Mouse (Mus musculus): ENCODE data around the gene Scarf1. TPM values are rescaled to one million over a fixed set of nuclear protein-coding genes. Genes with fewer than 3 reads are reported as not detected.

Scarf1 gene
- total and polyA plus RNA-seq, 3 experiments = 0.24 to 0.90 (median 0.76) TPM

- Histone ChIP-seq H3K79me2 (replicated peaks; ENCODE audit: control insufficient read depth, extremely low read depth, insufficient read depth, poor library complexity, severe bottlenecking) (no peaks in the 10 kb centered on the region), H3K27ac (ENCODE audit: insufficient read depth, low read depth) (no peak overlapping the region), H3K9me3 (replicated peaks; ENCODE audit: low read length) (no peaks in the 10 kb centered on the region), H3K4me3 (replicated peaks in 1 of 3; ENCODE audit: low read depth in 2 of 3, low read length in 2 of 3, poor library complexity in 1 of 3) (no peak overlapping the region), H3K4me1 (ENCODE audit: control insufficient read depth in 1 of 2, insufficient read depth in 2 of 2) (peaks cover 2 to 15% of the 10 kb centered on the region in 2 experiments; a peak in 2 of 4 replicates), H3K36me3 (replicated peaks in 1 of 2; ENCODE audit: control insufficient read depth in 1 of 2, insufficient read depth in 1 of 2, low read length in 1 of 2) (peaks cover 13 to 66% of the 10 kb centered on the region in 2 experiments), H3K27me3 (replicated peaks) (no peaks in the 10 kb centered on the region), H3K4me2 (ENCODE audit: insufficient read depth, low read depth, poor library complexity, severe bottlenecking) (no peak overlapping the region), H3K9ac (ENCODE audit: insufficient read depth, low read depth) (no peak overlapping the region)
- dilution Hi-C loops (cut with MboI; ENCODE audit: extremely low pct_ligation_motif_present, extremely low pct_unique_long_range_greater_than_20kb, low sequenced_read_pairs) (no loop called here), in situ Hi-C loops (cut with MboI; ENCODE audit: low pct_ligation_motif_present, low pct_unique_long_range_greater_than_20kb, low sequenced_read_pairs) (no loop called here)
- TF ChIP-seq USF2 (conservative IDR thresholded peaks at IDR 0.05; ENCODE audit: low read depth, low read length) (no peak), IRF4 (IDR thresholded peaks at IDR 0.05; ENCODE audit: low read depth, low read length) (no peak), ETS1 (conservative IDR thresholded peaks at IDR 0.05; ENCODE audit: low read depth, low read length) (no peak), RAD21 (IDR thresholded peaks at IDR 0.05; ENCODE audit: low read depth, low read length) (no peak), MEF2A (IDR thresholded peaks at IDR 0.05; ENCODE audit: borderline replicate concordance, low read depth, low read length) (no peak), TCF12 (IDR thresholded peaks at IDR 0.05; ENCODE audit: low read depth, low read length) (no peak)
- no peak for DNase-seq (ENCODE audit: extremely low read depth)
Measured at GRCm38 (mm10) chr11:75525531-75526125, 12.3 kb downstream of the Scarf1 start.

- DNase-seq (ENCODE audit: extremely low read depth) = no peak
- dilution Hi-C loops (cut with MboI; ENCODE audit: extremely low pct_ligation_motif_present, extremely low pct_unique_long_range_greater_than_20kb, low sequenced_read_pairs) = no loop called here
- no peak overlapping the region for H3K9ac ChIP-seq (ENCODE audit: insufficient read depth, low read depth)
- no peaks in the 10 kb centered on the region for H3K27me3 ChIP-seq (replicated peaks)
- no peaks in the 10 kb centered on the region for H3K79me2 ChIP-seq (replicated peaks; ENCODE audit: control insufficient read depth, extremely low read depth, insufficient read depth, poor library complexity, severe bottlenecking)
- H3K27ac ChIP-seq (ENCODE audit: insufficient read depth, low read depth) = no peak overlapping the region
- no peak overlapping the region for H3K4me3 ChIP-seq (replicated peaks in 1 of 3; ENCODE audit: low read depth in 2 of 3, low read length in 2 of 3, poor library complexity in 1 of 3)
- H3K36me3 ChIP-seq (replicated peaks in 1 of 2; ENCODE audit: control insufficient read depth in 1 of 2, insufficient read depth in 1 of 2, low read length in 1 of 2) = peaks cover 13 to 57% of the 10 kb centered on the region in 2 experiments
- H3K4me2 ChIP-seq (ENCODE audit: insufficient read depth, low read depth, poor library complexity, severe bottlenecking) = no peak overlapping the region
- H3K9me3 ChIP-seq (replicated peaks; ENCODE audit: low read length) = no peaks in the 10 kb centered on the region
- in situ Hi-C loops (cut with MboI; ENCODE audit: low pct_ligation_motif_present, low pct_unique_long_range_greater_than_20kb, low sequenced_read_pairs) = no loop called here
- peaks cover 2 to 18% of the 10 kb centered on the region in 2 experiments; a peak in 2 of 4 replicates for H3K4me1 ChIP-seq (ENCODE audit: control insufficient read depth in 1 of 2, insufficient read depth in 2 of 2)
- TF ChIP-seq ZKSCAN1 (IDR thresholded peaks at IDR 0.05; ENCODE audit: borderline replicate concordance, low read depth, low read length) (no peak), JUND (conservative IDR thresholded peaks at IDR 0.05; ENCODE audit: low read depth, low read length) (no peak), PAX5 (IDR thresholded peaks at IDR 0.05; ENCODE audit: low read length) (no peak), RCOR1 (conservative IDR thresholded peaks at IDR 0.05; ENCODE audit: low read depth, low read length) (no peak), CHD1 (IDR thresholded peaks at IDR 0.05; ENCODE audit: low read depth, low read length) (no peak), ZC3H11A (IDR thresholded peaks at IDR 0.05; ENCODE audit: low read depth, low read length) (no peak), TBP (conservative IDR thresholded peaks at IDR 0.05; ENCODE audit: low read depth, low read length) (no peak), KAT2A (IDR thresholded peaks at IDR 0.05; ENCODE audit: insufficient replicate concordance, low read length) (no peak), MEF2A (IDR thresholded peaks at IDR 0.05; ENCODE audit: borderline replicate concordance, low read depth, low read length) (no peak), POLR2AphosphoS2 (IDR thresholded peaks at IDR 0.05; ENCODE audit: low read depth, low read length) (no peak), MAZ (IDR thresholded peaks at IDR 0.05; ENCODE audit: low read depth, low read length) (no peak), MYC (IDR thresholded peaks at IDR 0.05; ENCODE audit: low read depth, low read length) (no peak), HCFC1 (IDR thresholded peaks at IDR 0.05; ENCODE audit: low read depth, low read length) (no peak)
Measured at GRCm38 (mm10) chr11:75526943-75527342, 13.6 kb downstream of the Scarf1 start.

All from CH12.LX (cell line).